ENCODE assay signal across 37 mouse cellular contexts in genomic region chr2:25882276-25882675, GRCm38 (mm10). TPM values are rescaled to one million over a fixed set of nuclear protein-coding genes. Genes with fewer than 3 reads are reported as not detected.
"Had no signal": no experiment of that assay in that cellular context is flagged by ENCODE, and none has a peak within 500 bp of the region (broad histone marks: within the 10 kb centered on the region; RNA-seq: fewer than 3 reads in every experiment).

No protein-coding gene starts in this region.

- DNase-seq: gastrocnemius, adult 2 months; gastrocnemius, postnatal 10 days; gastrocnemius, postnatal 25 days; heart, adult 18-20 months; heart, postnatal 10 days; heart, postnatal 4 days; kidney, postnatal 36 days had no signal

- H3K4me2 ChIP-seq: heart, embryonic 12.5 days; hindbrain, embryonic 12.5 days; hindbrain, embryonic 14.5 days; intestine, embryonic 15.5 days; limb, embryonic 13.5 days; limb, embryonic 15.5 days; liver, embryonic 12.5 days had no signal

- H3K9ac ChIP-seq: heart, embryonic 12.5 days; hindbrain, embryonic 12.5 days; hindbrain, embryonic 14.5 days; intestine, embryonic 15.5 days; limb, embryonic 13.5 days; limb, embryonic 15.5 days; liver, embryonic 12.5 days; liver, embryonic 14.5 days had no signal

- H3K36me3 ChIP-seq: heart, embryonic 10.5 days; heart, embryonic 12.5 days; hindbrain, embryonic 10.5 days; hindbrain, embryonic 12.5 days; intestine, embryonic 15.5 days; limb, embryonic 13.5 days; limb, embryonic 15.5 days; liver, embryonic 12.5 days had no signal

- H3K4me3 ChIP-seq: gastrocnemius, adult 2 months; heart, embryonic 10.5 days; heart, embryonic 12.5 days; hindbrain, embryonic 10.5 days; hindbrain, embryonic 12.5 days; intestine, embryonic 15.5 days; layer of hippocampus, adult 2 months; left cerebral cortex, adult 2 months; limb, embryonic 13.5 days; limb, embryonic 15.5 days; liver, embryonic 12.5 days had no signal

- ATAC-seq: hindbrain, embryonic 16.5 days; inflammation-experienced regulatory T-cells, adult 6 months; intestine, embryonic 15.5 days; intestine, postnatal 0 days; liver, embryonic 12.5 days had no signal

- H3K9me3 ChIP-seq: heart, embryonic 10.5 days; heart, embryonic 12.5 days; hindbrain, embryonic 10.5 days; hindbrain, embryonic 12.5 days; intestine, embryonic 15.5 days; limb, embryonic 13.5 days; limb, embryonic 15.5 days; liver, embryonic 12.5 days had no signal

- H3K27ac ChIP-seq: gastrocnemius, adult 2 months; heart, embryonic 10.5 days; hindbrain, embryonic 10.5 days; hindbrain, embryonic 12.5 days; hindbrain, embryonic 14.5 days; intestine, embryonic 15.5 days; layer of hippocampus, adult 2 months; left cerebral cortex, adult 2 months; limb, embryonic 13.5 days; limb, embryonic 15.5 days; liver, embryonic 12.5 days; liver, embryonic 14.5 days had no signal

RNA-seq across cellular contexts. Expression of gene Kcnt1, which starts 18.7 kb away (rescaled TPM):
- total RNA-seq: granulocyte monocyte progenitor cell, adult 5-6 weeks had no signal
- polyA plus RNA-seq: heart, embryonic 12.5 days; heart, embryonic 14.5 days; inflammation-experienced regulatory T-cells, adult 6 months; liver, embryonic 16.5 days had no signal

RNA-seq across cellular contexts. Expression of gene Sohlh1, which starts 35.2 kb away (rescaled TPM):
- total RNA-seq: gastrocnemius, adult 2 months; gastrocnemius, postnatal 10 days; gastrocnemius, postnatal 25 days; gastrocnemius, postnatal 4 days; granulocyte monocyte progenitor cell, adult 5-6 weeks; heart, adult 18-20 months; heart, adult 8-10 months; heart, postnatal 10 days; heart, postnatal 25 days; heart, postnatal 4 days; layer of hippocampus, adult 2 months; layer of hippocampus, postnatal 10 days; layer of hippocampus, postnatal 25 days; left cerebral cortex, adult 2 months; left cerebral cortex, postnatal 14 days; left cerebral cortex, postnatal 36 days; liver, adult 2 months had no signal
- polyA plus RNA-seq: frontal cortex, adult 2 months; heart, embryonic 10.5 days; heart, embryonic 12.5 days; heart, embryonic 14.5 days; heart, embryonic 16.5 days; hindbrain, embryonic 10.5 days; hindbrain, embryonic 12.5 days; hindbrain, embryonic 14.5 days; hindbrain, embryonic 16.5 days; intestine, embryonic 15.5 days; intestine, postnatal 0 days; kidney, embryonic 14.5 days; limb, embryonic 11.5 days; limb, embryonic 15.5 days; liver, adult 2 months; liver, embryonic 12.5 days; liver, embryonic 14.5 days; liver, embryonic 16.5 days had no signal

RNA-seq across cellular contexts. Expression of gene Lcn9, which starts 59.3 kb away (rescaled TPM):
- total RNA-seq: gastrocnemius, adult 2 months; gastrocnemius, postnatal 10 days; gastrocnemius, postnatal 25 days; gastrocnemius, postnatal 4 days; granulocyte monocyte progenitor cell, adult 5-6 weeks; heart, adult 18-20 months; heart, adult 8-10 months; heart, postnatal 10 days; heart, postnatal 25 days; heart, postnatal 4 days; layer of hippocampus, adult 2 months; layer of hippocampus, postnatal 10 days; layer of hippocampus, postnatal 25 days; left cerebral cortex, adult 2 months; left cerebral cortex, postnatal 14 days; left cerebral cortex, postnatal 36 days; liver, adult 2 months had no signal
- polyA plus RNA-seq: frontal cortex, adult 2 months; heart, embryonic 10.5 days; heart, embryonic 12.5 days; heart, embryonic 14.5 days; heart, embryonic 16.5 days; hindbrain, embryonic 10.5 days; hindbrain, embryonic 12.5 days; hindbrain, embryonic 14.5 days; hindbrain, embryonic 16.5 days; inflammation-experienced regulatory T-cells, adult 6 months; intestine, embryonic 15.5 days; intestine, postnatal 0 days; kidney, embryonic 14.5 days; limb, embryonic 11.5 days; limb, embryonic 13.5 days; limb, embryonic 15.5 days; liver, adult 2 months; liver, embryonic 12.5 days; liver, embryonic 14.5 days; liver, embryonic 16.5 days had no signal
